Mouse (Mus musculus) spleen, adult 2 months (tissue): ENCODE measurements around the gene Kntc1. TPM values are rescaled to one million over a fixed set of nuclear protein-coding genes. Genes with fewer than 3 reads are reported as not detected.
"Not testable (repeated sequence)": the region's sequence is repeated elsewhere in the genome, so short reads cannot be mapped to it uniquely, and the experiment has no call there.

Experiments
- DNase-seq, 2 experiments: peaks; one replicate each; pipeline versions ENCODE4 v3.0.0 to v3.0.0-alpha.2; 2012 to 2021; ENCODE audit warnings: low spot score in 2 of 2, low read depth in 1 of 2
- H3K27ac ChIP-seq: fragments of 200-500 bp; 2 replicates; pipeline ENCODE4 v1.5.1; 2012; ENCODE audit warnings: low read length, inconsistent platforms; ENCODE audit not compliant: insufficient read depth
- H3K27me3 ChIP-seq: fragments of 200-500 bp; 2 replicates; pipeline ENCODE4 v1.6.1; 2012; ENCODE audit warnings: mild to moderate bottlenecking, moderate library complexity, low read length, inconsistent platforms; ENCODE audit not compliant: control insufficient read depth, insufficient read depth
- H3K36me3 ChIP-seq: fragments of 200-500 bp; 2 replicates; pipeline ENCODE4 v1.6.1; 2012; ENCODE audit warnings: mild to moderate bottlenecking, low read length, inconsistent platforms; ENCODE audit not compliant: control insufficient read depth, insufficient read depth
- H3K4me1 ChIP-seq: fragments of 200-500 bp; 2 replicates; pipeline ENCODE4 v1.6.1; 2011; ENCODE audit warnings: inconsistent platforms; ENCODE audit not compliant: control insufficient read depth, insufficient read depth, insufficient read length
- H3K4me3 ChIP-seq: fragments of 200-500 bp; 2 replicates; pipeline ENCODE4 v1.5.1; 2011; ENCODE audit warnings: mild to moderate bottlenecking, inconsistent platforms; ENCODE audit not compliant: insufficient read depth, insufficient read length; ENCODE audit errors: extremely low read depth
- CTCF ChIP-seq: fragments of 200-500 bp; IDR thresholded peaks from 2 replicates; pipeline ENCODE4 v1.5.1; 2011; ENCODE audit warnings: mild to moderate bottlenecking, inconsistent platforms; ENCODE audit not compliant: insufficient read depth, insufficient read length, insufficient replicate concordance; ENCODE audit errors: extremely low read depth
- POLR2A ChIP-seq: fragments of 200-500 bp; IDR thresholded peaks from 2 replicates; pipeline ENCODE4 v1.6.1; 2011; ENCODE audit warnings: low read depth, low read length, inconsistent platforms
- WGBS: fragments of 180-500 bp; shearing (Covaris S2); methylation state at CpG from one replicate; pipeline ENCODE4 v1.1.7; 2018; 5-methylcytosine and 5-hydroxymethylcytosine counted together
- polyA plus RNA-seq: library from polyadenylated mRNA; depleted of rRNA; stranded (reverse); fragments of >200 nt; gene quantifications from 2 replicates; pipeline ENCODE4 v1.2.3, GENCODE M21; 2012

Gene Kntc1
- polyA plus RNA-seq, 1 experiment = 2.1 TPM

GRCm38 (mm10) chr5:123748339-123749064, 1.0 kb upstream of the Kntc1 start:
- Histone ChIP-seq H3K27me3 (no peaks in the 10 kb centered on the region), H3K36me3 (peaks cover 16% of the 10 kb centered on the region), H3K27ac (peak overlapping the region; percentile 99), H3K4me1 (no peaks in the 10 kb centered on the region; the same call in none of the 2 replicates), H3K4me3 (peak overlapping the region; percentile 88)
- 1% methylated on average over 18 of the region's 18 CpGs for WGBS
- no peak for DNase-seq
- TF ChIP-seq POLR2A (no peak), CTCF (no peak)

DNA sequence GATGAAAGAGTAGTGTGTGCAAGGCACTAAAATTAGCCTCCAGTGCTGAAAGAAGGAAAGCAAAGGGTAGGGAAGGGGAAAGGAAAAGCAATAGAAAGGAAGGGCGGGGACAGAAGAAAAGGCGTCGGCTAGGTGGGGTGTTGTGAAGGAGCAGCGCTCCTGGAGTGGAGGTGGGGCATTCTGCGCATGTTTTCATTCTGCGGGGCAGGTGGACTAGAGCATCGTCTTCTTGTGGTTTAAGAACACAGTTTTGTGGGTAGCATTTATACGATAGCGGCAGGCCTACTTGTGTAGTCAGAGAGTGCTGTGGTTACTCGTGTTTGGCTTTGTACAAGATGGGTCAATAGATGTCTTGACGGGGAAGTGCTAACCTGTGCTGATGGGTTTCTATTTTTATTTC, 16.0 kb downstream of the Kntc1 start:
- DNase-seq = no peak
- no peaks in the 10 kb centered on the region for H3K36me3 ChIP-seq

DNA sequence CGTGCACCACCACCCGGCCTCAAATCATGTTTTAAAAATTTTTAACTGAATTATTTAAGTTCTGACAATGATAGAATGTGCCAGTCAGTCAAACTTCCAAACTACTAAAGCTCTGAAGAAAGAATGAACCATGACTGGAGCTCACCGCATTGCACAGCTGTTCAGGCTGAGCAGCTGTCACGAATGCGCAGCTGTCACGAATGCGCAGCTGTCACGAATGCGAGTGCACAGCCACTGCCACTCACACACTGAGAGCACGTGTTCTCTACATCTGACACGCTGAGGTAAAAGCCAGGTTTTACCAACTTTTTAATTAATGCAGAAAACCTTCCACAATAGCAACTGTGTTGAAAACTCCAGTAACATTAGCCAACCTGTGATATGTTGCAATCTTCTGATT, 16.9 kb downstream of the Kntc1 start:
- not testable (repeated sequence) for H3K4me1 ChIP-seq, DNase-seq, H3K4me3 ChIP-seq, H3K36me3 ChIP-seq, H3K27me3 ChIP-seq, H3K27ac ChIP-seq
- WGBS = 94% methylated on average over 11 of the region's 11 CpGs

More for the DNA sequence above, 16.0 kb downstream of the Kntc1 start:
- no peak for TF ChIP-seq CTCF
- no peak for TF ChIP-seq POLR2A
- no peaks in the 10 kb centered on the region for H3K4me1 ChIP-seq
- H3K27me3 ChIP-seq = no peaks in the 10 kb centered on the region
- WGBS = 75% methylated on average over 11 of the region's 11 CpGs
- no peak overlapping the region for H3K27ac ChIP-seq
- no peak overlapping the region for H3K4me3 ChIP-seq

GRCm38 (mm10) chr5:123773441-123773840, 23.9 kb downstream of the Kntc1 start:
- 57% methylated on average over 9 of the region's 9 CpGs for WGBS
- Histone ChIP-seq H3K4me1 (no peaks in the 10 kb centered on the region; the same call in 1 of the 2 replicates), H3K27ac (no peak overlapping the region), H3K4me3 (no peak overlapping the region), H3K36me3 (no peaks in the 10 kb centered on the region), H3K27me3 (no peaks in the 10 kb centered on the region)
- TF ChIP-seq POLR2A (no peak), CTCF (no peak)
- DNase-seq = no peak

GRCm38 (mm10) chr5:123780716-123781115, 31.2 kb downstream of the Kntc1 start:
- DNase-seq = peak in 1 of 2 experiments; percentile 7
- Histone ChIP-seq H3K27me3 (no peaks in the 10 kb centered on the region), H3K4me3 (no peak overlapping the region), H3K36me3 (no peaks in the 10 kb centered on the region), H3K4me1 (no peaks in the 10 kb centered on the region), H3K27ac (no peak overlapping the region)
- TF ChIP-seq POLR2A (no peak), CTCF (no peak)
- WGBS = 83% methylated on average over 8 of the region's 8 CpGs

DNA sequence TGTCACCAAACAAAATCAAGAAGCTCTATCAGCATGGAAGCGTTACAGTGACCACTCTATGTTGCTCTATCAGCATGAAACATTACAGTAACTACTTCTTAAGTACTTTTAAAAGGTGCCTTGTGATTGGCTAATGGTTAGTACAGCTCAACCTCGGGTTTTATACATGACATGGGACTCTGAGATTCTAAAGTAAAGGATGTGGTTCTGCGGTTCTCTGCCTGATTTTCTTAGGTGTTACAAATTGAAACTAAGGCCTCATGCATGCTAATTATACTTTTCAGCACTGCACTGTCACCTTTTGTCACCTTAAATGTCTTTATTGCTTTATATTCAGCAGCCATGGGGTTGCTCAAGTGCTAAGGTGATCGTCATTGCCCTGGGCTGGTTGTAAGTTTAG, 32.3 kb downstream of the Kntc1 start:
- no peak overlapping the region for H3K4me3 ChIP-seq
- no peaks in the 10 kb centered on the region for H3K27me3 ChIP-seq
- H3K4me1 ChIP-seq = no peaks in the 10 kb centered on the region
- no peak for DNase-seq
- no peak overlapping the region for H3K27ac ChIP-seq
- WGBS = 77% methylated on average over 4 of the region's 4 CpGs
- no peak for TF ChIP-seq CTCF
- TF ChIP-seq POLR2A = no peak
- H3K36me3 ChIP-seq = no peaks in the 10 kb centered on the region

DNA sequence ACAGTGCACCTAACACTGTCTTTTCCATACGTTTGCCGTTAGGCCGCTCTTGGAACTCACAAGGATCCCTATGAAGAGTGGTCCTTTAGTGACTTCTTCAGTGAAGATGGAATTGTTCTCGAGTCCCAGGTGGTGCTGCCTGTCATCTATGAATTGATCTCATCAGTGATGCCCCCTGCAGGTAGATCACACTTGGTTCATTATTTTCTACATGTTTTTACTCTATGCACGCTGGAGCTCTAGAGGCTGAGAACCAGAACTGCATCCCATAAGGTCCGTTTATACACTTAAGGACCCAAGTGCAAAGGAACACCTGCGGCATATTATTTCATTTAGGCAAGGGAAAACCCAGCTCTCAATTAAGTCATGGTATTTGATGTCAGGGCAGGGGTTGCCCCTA, 39.5 kb downstream of the Kntc1 start:
- TF ChIP-seq CTCF (no peak), POLR2A (no peak)
- WGBS = 93% methylated on average over 7 of the region's 7 CpGs
- Histone ChIP-seq H3K4me1 (no peaks in the 10 kb centered on the region), H3K36me3 (no peaks in the 10 kb centered on the region), H3K27me3 (no peaks in the 10 kb centered on the region), H3K27ac (no peak overlapping the region), H3K4me3 (no peak overlapping the region)
- DNase-seq = no peak
